Mouse (Mus musculus) ES-Bruce4 (cell line): Measurements from ENCODE around the gene Tex48.

ENCODE experiments used
- CTCF ChIP-seq: IDR thresholded peaks from one replicate; pipeline ENCODE4 v1.8.1; 2011; ENCODE audit warnings: low read depth, low read length
- EP300 ChIP-seq: IDR thresholded peaks from 2 replicates; pipeline ENCODE4 v1.6.1; 2011; ENCODE audit warnings: low read depth, low read length; ENCODE audit not compliant: insufficient read depth
- POLR2A ChIP-seq: IDR thresholded peaks from one replicate; pipeline ENCODE4 v1.8.1; 2011; ENCODE audit warnings: low read length; ENCODE audit not compliant: insufficient read depth

DNA sequence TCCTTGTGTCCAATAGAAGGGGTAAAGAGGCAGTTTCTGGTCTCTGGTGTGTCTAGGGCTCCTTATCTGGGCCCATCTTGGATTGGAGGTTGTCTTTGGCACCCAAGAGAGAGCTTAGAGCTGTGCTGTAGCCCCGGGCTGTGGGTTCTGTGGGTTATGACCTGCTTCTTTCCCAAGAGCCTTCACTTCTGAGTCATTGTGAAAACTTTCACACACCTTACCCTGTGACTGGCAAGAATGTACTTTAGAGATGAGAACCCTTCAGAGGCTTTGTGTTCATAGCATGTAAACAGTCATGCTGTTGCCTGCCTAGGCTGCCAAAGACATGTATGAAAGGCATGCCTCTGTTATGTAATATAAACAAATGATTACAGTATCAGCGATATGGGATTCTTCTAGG is 17.6 kb upstream of the Tex48 start:
- TF ChIP-seq POLR2A, result no peak
- TF ChIP-seq EP300, result no peak
- TF ChIP-seq CTCF, result no peak
